Mouse (Mus musculus) embryonic fibroblast, embryonic 13.5 days (primary cell): Measurements from ENCODE around the gene Tmem240. TPM values are rescaled to one million over a fixed set of nuclear protein-coding genes. Genes with fewer than 3 reads are reported as not detected.
"Not testable (repeated sequence)": the region's sequence is repeated elsewhere in the genome, so short reads cannot be mapped to it uniquely, and the experiment has no call there.

Experiments
- H3K27ac ChIP-seq: 2 replicates; pipeline ENCODE4 v1.5.1; 2012; ENCODE audit warnings: low read length, control low read depth, inconsistent platforms; ENCODE audit not compliant: insufficient read depth
- H3K4me1 ChIP-seq: 2 replicates; pipeline ENCODE4 v1.6.1; 2011; ENCODE audit warnings: low read length; ENCODE audit not compliant: control insufficient read depth, insufficient read depth
- H3K4me3 ChIP-seq: 2 replicates; pipeline ENCODE4 v1.5.1; 2011; ENCODE audit warnings: mild to moderate bottlenecking, control low read depth, low read length; ENCODE audit not compliant: insufficient read depth
- CTCF ChIP-seq: IDR thresholded peaks from 2 replicates; pipeline ENCODE4 v1.5.1; 2011; ENCODE audit warnings: mild to moderate bottlenecking, control low read depth, low read length, moderate library complexity, borderline replicate concordance; ENCODE audit not compliant: insufficient read depth
- POLR2A ChIP-seq: IDR thresholded peaks from 2 replicates; pipeline ENCODE4 v1.6.1; 2011; ENCODE audit warnings: low read depth, mild to moderate bottlenecking, control low read depth, low read length, moderate library complexity
- polyA plus RNA-seq: library from polyadenylated mRNA; stranded (reverse); fragments of >200 nt; gene quantifications from 2 replicates; pipeline ENCODE4 v1.2.4, GENCODE M21; 2011; ENCODE audit warnings: low read depth; ENCODE audit not compliant: missing spikeins, insufficient read length

Gene Tmem240
- polyA plus RNA-seq, 1 experiment = 1.0 TPM

GRCm38 (mm10) chr4:155777816-155778215 lies 43.2 kb downstream of the Tmem240 start:
- Histone ChIP-seq H3K4me1 (peaks cover 8% of the 10 kb centered on the region), H3K27ac (no peak overlapping the region), H3K4me3 (no peak overlapping the region)
- TF ChIP-seq POLR2A (no peak), CTCF (no peak)

GRCm38 (mm10) chr4:155779498-155779897 lies 44.9 kb downstream of the Tmem240 start:
- H3K4me3 ChIP-seq = no peak overlapping the region
- peaks cover 8% of the 10 kb centered on the region for H3K4me1 ChIP-seq
- H3K27ac ChIP-seq = peak overlapping the region; percentile 68; the same call in 1 of the 2 replicates
- no peak for TF ChIP-seq POLR2A

GRCm38 (mm10) chr4:155780895-155781294 lies 46.3 kb downstream of the Tmem240 start:
- Histone ChIP-seq H3K4me1 (no peaks in the 10 kb centered on the region; the same call in 1 of the 2 replicates), H3K27ac (no peak overlapping the region; the same call in 1 of the 2 replicates), H3K4me3 (no peak overlapping the region)
- TF ChIP-seq POLR2A = no peak
- TF ChIP-seq CTCF = no peak

GRCm38 (mm10) chr4:155783486-155784080 lies 49.0 kb downstream of the Tmem240 start:
- no peak for TF ChIP-seq CTCF
- TF ChIP-seq POLR2A = no peak
- no peak overlapping the region for H3K27ac ChIP-seq
- H3K4me1 ChIP-seq = no peaks in the 10 kb centered on the region; the same call in 1 of the 2 replicates
- H3K4me3 ChIP-seq = peak overlapping the region; percentile 58

GRCm38 (mm10) chr4:155784081-155784701 lies 49.6 kb downstream of the Tmem240 start:
- Histone ChIP-seq H3K4me1 (no peaks in the 10 kb centered on the region; the same call in 1 of the 2 replicates), H3K27ac (peak overlapping the region; percentile 20), H3K4me3 (peak overlapping the region; percentile 58)
- TF ChIP-seq POLR2A (peak; percentile 52), CTCF (peak; percentile 54; the same call in 1 of the 2 replicates)

GRCm38 (mm10) chr4:155785246-155785645 lies 50.6 kb downstream of the Tmem240 start:
- H3K4me1 ChIP-seq = no peaks in the 10 kb centered on the region; the same call in 1 of the 2 replicates
- H3K4me3 ChIP-seq = no peak overlapping the region
- no peak for TF ChIP-seq POLR2A
- no peak for TF ChIP-seq CTCF
- no peak overlapping the region for H3K27ac ChIP-seq

- H3K4me3 ChIP-seq = peak within 1 kb of the TSS; percentile 58; the same call in 1 of the 2 replicates
Measured at GRCm38 (mm10) chr4:155785819-155786218, 51.2 kb downstream of the Tmem240 start, which contains the start of gene Tmem88b. Tmem88b (minus strand) TSS chr4:155785874.

GRCm38 (mm10) chr4:155788300-155788699 lies 53.7 kb downstream of the Tmem240 start:
- Histone ChIP-seq H3K4me3 (no peak overlapping the region), H3K4me1 (no peaks in the 10 kb centered on the region; the same call in 1 of the 2 replicates), H3K27ac (no peak overlapping the region)
- TF ChIP-seq POLR2A (no peak), CTCF (no peak)

More at GRCm38 (mm10) chr4:155785819-155786218, 51.2 kb downstream of the Tmem240 start, which contains the start of gene Tmem88b:
- Histone ChIP-seq H3K27ac (no peak within 1 kb of the TSS), H3K4me1 (no peaks in the 10 kb centered on the region; the same call in 1 of the 2 replicates)
- TF ChIP-seq POLR2A (no peak), CTCF (no peak)

- not testable (repeated sequence) for H3K4me3 ChIP-seq, H3K4me1 ChIP-seq, H3K27ac ChIP-seq
Measured at GRCm38 (mm10) chr4:155788833-155789232, 54.2 kb downstream of the Tmem240 start.

- Histone ChIP-seq H3K4me1 (no peaks in the 10 kb centered on the region), H3K27ac (no peak within 1 kb of the TSS), H3K4me3 (no peak within 1 kb of the TSS)
- no peak for TF ChIP-seq POLR2A
- TF ChIP-seq CTCF = no peak
Measured at GRCm38 (mm10) chr4:155790021-155790489, 55.5 kb downstream of the Tmem240 start, which contains the start of gene Ankrd65. Ankrd65 (plus strand) TSS chr4:155790439.

Other genes starting within 250 kb of the Tmem240 start
- gene Gnb1, start 243.4 kb upstream of the Tmem240 start, polyA plus RNA-seq = 532 and 536 TPM in 2 replicates
- 116 and 130 TPM in 2 replicates for gene Nadk, start 172.4 kb upstream of the Tmem240 start, polyA plus RNA-seq
- 11.7 and 13.5 TPM in 2 replicates for gene Slc35e2, start 133.4 kb upstream of the Tmem240 start, polyA plus RNA-seq
- gene Cdk11b, start 109.9 kb upstream of the Tmem240 start, polyA plus RNA-seq = 75.2 and 77.0 TPM in 2 replicates
- gene Gm10563, start 89.4 kb upstream of the Tmem240 start, polyA plus RNA-seq = not detected in 2 replicates
- gene Mmp23, start 81.4 kb upstream of the Tmem240 start, polyA plus RNA-seq = 80.7 and 93.1 TPM in 2 replicates
- gene Mib2, start 65.6 kb upstream of the Tmem240 start, polyA plus RNA-seq = 17.2 and 21.1 TPM in 2 replicates
- gene Fndc10, start 40.5 kb upstream of the Tmem240 start, polyA plus RNA-seq = 11.1 and 16.1 TPM in 2 replicates
- 101 and 104 TPM in 2 replicates for gene Ssu72, start 30.0 kb upstream of the Tmem240 start, polyA plus RNA-seq
- gene Atad3a, start 26.3 kb downstream of the Tmem240 start, polyA plus RNA-seq = 48.8 and 55.2 TPM in 2 replicates
- 0.67 and 0.77 TPM in 2 replicates for gene Vwa1, start 39.9 kb downstream of the Tmem240 start, polyA plus RNA-seq
- gene Tmem88b, start 51.1 kb downstream of the Tmem240 start, polyA plus RNA-seq = 0.25 and 0.52 TPM in 2 replicates
- not detected in 2 replicates for gene Ankrd65, start 55.6 kb downstream of the Tmem240 start, polyA plus RNA-seq
- 115 and 129 TPM in 2 replicates for gene Mrpl20, start 68.1 kb downstream of the Tmem240 start, polyA plus RNA-seq
- 74.3 and 91.9 TPM in 2 replicates for gene Ccnl2, start 77.7 kb downstream of the Tmem240 start, polyA plus RNA-seq
- 73.1 and 74.4 TPM in 2 replicates for gene Aurkaip1, start 96.5 kb downstream of the Tmem240 start, polyA plus RNA-seq
- gene Mxra8, start 104.9 kb downstream of the Tmem240 start, polyA plus RNA-seq = 441 and 484 TPM in 2 replicates
- 38.5 and 41.4 TPM in 2 replicates for gene Dvl1, start 112.6 kb downstream of the Tmem240 start, polyA plus RNA-seq
- gene Tas1r3, start 128.6 kb downstream of the Tmem240 start, polyA plus RNA-seq = 0.14 TPM in 1 of 2 replicates, not detected in the other
- 17.4 and 21.5 TPM in 2 replicates for gene Cptp, start 134.6 kb downstream of the Tmem240 start, polyA plus RNA-seq
- gene Ints11, start 134.7 kb downstream of the Tmem240 start, polyA plus RNA-seq = 33.2 and 40.0 TPM in 2 replicates
- 23.2 and 27.1 TPM in 2 replicates for gene Pusl1, start 157.0 kb downstream of the Tmem240 start, polyA plus RNA-seq
- 18.1 and 25.7 TPM in 2 replicates for gene Acap3, start 157.0 kb downstream of the Tmem240 start, polyA plus RNA-seq
- 82.9 and 96.0 TPM in 2 replicates for gene Ube2j2, start 209.0 kb downstream of the Tmem240 start, polyA plus RNA-seq
- 25.2 and 31.0 TPM in 2 replicates for gene C1qtnf12, start 227.5 kb downstream of the Tmem240 start, polyA plus RNA-seq